Mouse (Mus musculus): ENCODE measurements around the gene Zbtb8os. TPM values are rescaled to one million over a fixed set of nuclear protein-coding genes. Genes with fewer than 3 reads are reported as not detected.

The Zbtb8os gene
- polyA plus RNA-seq, 1 experiment from 2014 or later: 60.8 TPM

DNA sequence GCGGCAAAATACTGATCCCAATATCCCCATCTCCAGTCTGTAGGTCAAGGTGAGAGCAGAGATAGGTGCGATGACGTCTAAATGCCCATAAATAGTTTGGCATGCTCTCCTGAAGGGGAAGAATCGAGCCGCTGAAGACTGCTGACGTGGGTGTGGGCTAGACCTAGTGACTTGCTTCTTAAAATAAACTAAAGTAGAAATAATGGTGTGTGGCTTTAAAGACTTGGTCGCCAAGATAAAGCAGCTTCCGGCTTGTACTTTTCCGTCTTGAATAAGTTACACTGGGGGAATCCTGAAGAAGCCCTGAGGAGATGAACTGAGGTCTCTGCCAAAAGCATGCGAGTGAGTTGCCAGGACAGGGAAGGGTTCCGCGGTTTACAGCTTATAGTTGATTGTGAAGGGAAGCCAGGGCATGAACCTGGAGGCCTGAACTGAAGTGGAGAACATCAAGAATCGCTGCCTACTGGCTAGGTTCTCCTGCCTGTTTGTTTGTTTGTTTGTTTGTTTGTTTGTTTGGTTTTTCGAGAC is 54.8 kb downstream of the Zbtb8os start:
- no peaks in the 10 kb centered on the region for H3K27me3 ChIP-seq (ENCODE audit: insufficient read depth, low read length)
- H3K27ac ChIP-seq: no peak overlapping the region
- 77% methylated on average over 14 of the region's 14 CpGs for WGBS
- no peak overlapping the region for H3K4me3 ChIP-seq (replicated peaks; ENCODE audit: low read depth, low read length)
- no peaks in the 10 kb centered on the region for H3K9me3 ChIP-seq (replicated peaks; ENCODE audit: low read length)
- DNase-seq (ENCODE audit: low spot score) (no peak), ATAC-seq (replicated peaks; ENCODE audit: low FRiP score, low read depth) (no peak)
- no peak overlapping the region for H3K9ac ChIP-seq (ENCODE audit: low read depth, low read length)
- no peaks in the 10 kb centered on the region for H3K36me3 ChIP-seq (ENCODE audit: insufficient read depth, low read length)
- no peak overlapping the region for H3K4me2 ChIP-seq (ENCODE audit: low read length)
- no peak for TF ChIP-seq CTCF (IDR thresholded peaks at IDR 0.05; ENCODE audit: low read depth)
- H3K4me1 ChIP-seq (replicated peaks; ENCODE audit: insufficient read depth, low read length): no peaks in the 10 kb centered on the region

DNA sequence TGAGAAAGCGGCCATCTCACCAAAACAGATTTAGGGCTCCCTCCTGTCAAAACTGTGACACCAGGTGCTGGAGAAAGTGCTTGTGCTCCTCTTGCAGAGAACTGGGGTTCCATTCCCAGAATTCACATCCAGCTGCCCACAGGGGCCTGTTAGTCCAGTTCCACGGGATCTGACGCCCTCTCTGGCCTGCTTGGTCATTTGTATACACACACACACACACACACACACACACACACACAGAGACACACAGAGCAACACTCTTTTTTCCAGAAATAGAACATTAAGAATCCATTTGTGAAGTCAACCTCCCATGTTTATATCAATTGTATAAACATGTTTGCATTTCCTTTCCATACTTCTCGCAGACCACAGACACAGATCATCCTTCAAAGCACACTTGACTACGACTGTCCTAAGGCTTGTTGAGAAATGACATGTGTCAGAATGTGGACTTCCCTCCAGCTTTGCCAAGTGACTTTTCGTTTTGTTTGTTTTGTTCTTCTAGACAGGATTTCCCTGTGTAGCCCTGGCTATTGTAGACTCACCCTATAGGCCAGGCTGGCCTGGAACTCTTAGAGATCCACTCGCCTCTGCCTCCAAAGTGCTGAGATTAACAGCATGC is 55.6 kb downstream of the Zbtb8os start:
- WGBS: 81% methylated on average over 7 of the region's 7 CpGs

DNA sequence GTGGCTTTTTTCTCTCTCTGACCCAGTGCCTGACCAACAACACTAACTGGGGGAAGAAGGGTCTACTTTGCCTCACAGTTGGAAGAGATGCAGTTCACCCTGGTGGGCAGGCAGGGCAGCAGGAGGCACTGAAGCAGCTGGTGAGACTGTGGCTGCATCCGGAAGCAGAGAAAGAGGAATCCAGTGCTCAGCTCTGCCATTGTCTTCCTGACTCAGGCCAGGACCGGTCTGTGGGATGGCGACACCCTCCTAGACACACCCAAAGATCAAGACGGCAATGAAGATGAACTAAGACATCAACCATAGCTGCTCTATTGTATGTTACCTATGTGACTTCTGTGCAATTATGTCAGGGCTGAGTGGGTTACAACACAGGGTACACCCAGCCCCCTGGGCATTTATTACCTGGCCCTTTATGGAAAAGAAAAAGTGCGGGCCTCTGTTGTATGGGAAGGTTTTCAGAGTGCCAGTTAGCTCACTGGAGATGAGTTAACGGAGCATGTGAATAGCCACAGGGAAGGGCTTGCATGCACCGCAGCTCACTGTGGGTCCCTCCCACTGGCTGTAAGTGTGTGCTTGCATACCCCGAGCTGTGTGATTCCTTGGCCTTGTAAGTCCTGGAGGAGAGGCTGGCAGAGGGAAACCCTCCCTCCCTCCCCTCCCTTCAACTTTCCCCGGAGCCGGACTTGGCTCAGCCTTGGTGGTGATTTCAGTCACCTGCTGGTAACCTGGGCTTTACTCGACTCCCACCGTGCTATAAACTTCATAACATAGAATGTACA is 58.8 kb downstream of the Zbtb8os start:
- Histone ChIP-seq H3K4me1 (replicated peaks; ENCODE audit: insufficient read depth, low read length) (no peaks in the 10 kb centered on the region), H3K27ac (0 out of 2 replicates have a peak overlapping the region, but pooled peaks have one; percentile 36), H3K9me3 (replicated peaks; ENCODE audit: low read length) (no peaks in the 10 kb centered on the region), H3K36me3 (ENCODE audit: insufficient read depth, low read length) (no peaks in the 10 kb centered on the region), H3K4me2 (ENCODE audit: low read length) (no peak overlapping the region), H3K27me3 (ENCODE audit: insufficient read depth, low read length) (no peaks in the 10 kb centered on the region), H3K9ac (ENCODE audit: low read depth, low read length) (no peak overlapping the region), H3K4me3 (replicated peaks; ENCODE audit: low read depth, low read length) (no peak overlapping the region)
- 26% methylated on average over 12 of the region's 12 CpGs for WGBS
- TF ChIP-seq CTCF (IDR thresholded peaks at IDR 0.05; ENCODE audit: low read depth): no peak
- DNase-seq (ENCODE audit: low spot score) (peak; percentile 62), ATAC-seq (replicated peaks; ENCODE audit: low FRiP score, low read depth) (peak; percentile 59; the same call in 1 of the 2 replicates)

More for the DNA sequence above, 55.6 kb downstream of the Zbtb8os start:
- H3K4me3 ChIP-seq (replicated peaks; ENCODE audit: low read depth, low read length): no peak overlapping the region
- H3K4me1 ChIP-seq (replicated peaks; ENCODE audit: insufficient read depth, low read length): no peaks in the 10 kb centered on the region
- ATAC-seq (replicated peaks; ENCODE audit: low FRiP score, low read depth): no peak
- H3K4me2 ChIP-seq (ENCODE audit: low read length): no peak overlapping the region
- DNase-seq (ENCODE audit: low spot score): no peak
- H3K27me3 ChIP-seq (ENCODE audit: insufficient read depth, low read length): no peaks in the 10 kb centered on the region
- H3K9ac ChIP-seq (ENCODE audit: low read depth, low read length): no peak overlapping the region
- no peaks in the 10 kb centered on the region for H3K36me3 ChIP-seq (ENCODE audit: insufficient read depth, low read length)
- no peaks in the 10 kb centered on the region for H3K9me3 ChIP-seq (replicated peaks; ENCODE audit: low read length)
- TF ChIP-seq CTCF (IDR thresholded peaks at IDR 0.05; ENCODE audit: low read depth): no peak
- H3K27ac ChIP-seq: no peak overlapping the region

DNA sequence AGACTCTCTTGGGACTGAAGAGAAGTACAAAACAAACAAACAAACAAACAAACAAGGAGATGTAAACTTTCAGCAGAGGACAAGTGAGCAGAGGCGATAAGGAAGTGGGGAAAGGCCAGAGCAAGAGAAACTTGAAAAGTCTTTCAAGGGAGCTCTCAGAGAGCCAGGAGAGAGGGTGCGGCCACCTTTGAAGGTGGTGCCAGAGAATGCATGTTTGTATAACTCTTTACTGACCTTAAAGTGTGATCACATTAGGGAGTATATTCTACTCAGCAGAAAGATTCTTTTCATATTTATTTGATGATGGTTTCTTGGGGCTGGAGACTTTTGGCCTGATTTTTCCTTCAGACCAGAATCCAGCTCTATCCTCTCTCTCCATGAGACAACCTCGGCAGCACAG is 61.5 kb downstream of the Zbtb8os start:
- Histone ChIP-seq H3K4me3 (replicated peaks; ENCODE audit: low read depth, low read length) (no peak overlapping the region), H3K4me2 (ENCODE audit: low read length) (no peak overlapping the region), H3K9ac (ENCODE audit: low read depth, low read length) (no peak overlapping the region), H3K9me3 (replicated peaks; ENCODE audit: low read length) (no peaks in the 10 kb centered on the region), H3K27me3 (ENCODE audit: insufficient read depth, low read length) (no peaks in the 10 kb centered on the region), H3K27ac (no peak overlapping the region), H3K36me3 (ENCODE audit: insufficient read depth, low read length) (no peaks in the 10 kb centered on the region), H3K4me1 (replicated peaks; ENCODE audit: insufficient read depth, low read length) (no peaks in the 10 kb centered on the region)
- 83% methylated on average over 3 of the region's 3 CpGs for WGBS
- no peak for TF ChIP-seq CTCF (IDR thresholded peaks at IDR 0.05; ENCODE audit: low read depth)
- DNase-seq (ENCODE audit: low spot score) (no peak), ATAC-seq (replicated peaks; ENCODE audit: low FRiP score, low read depth) (no peak)

DNA sequence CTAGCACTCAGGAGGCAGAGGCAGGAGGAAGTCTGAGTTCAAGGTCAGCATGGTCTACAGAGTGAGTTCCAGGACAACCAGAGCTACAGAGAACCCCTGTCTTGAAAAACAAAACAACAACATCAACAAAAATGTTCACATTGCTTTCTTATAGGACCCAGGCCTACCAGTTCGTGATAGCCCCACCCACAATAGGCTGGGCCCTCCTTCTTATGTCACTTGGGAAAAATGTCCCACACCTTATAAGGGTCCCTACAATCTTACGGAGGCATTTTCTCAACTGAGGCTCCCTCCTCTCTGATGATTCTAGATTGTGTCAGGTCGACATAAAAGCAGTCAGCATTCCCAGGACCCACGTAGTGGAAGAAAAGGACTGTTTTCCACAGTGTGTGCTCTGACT is 64.3 kb downstream of the Zbtb8os start:
- TF ChIP-seq CTCF (IDR thresholded peaks at IDR 0.05; ENCODE audit: low read depth): no peak
- ATAC-seq (replicated peaks; ENCODE audit: low FRiP score, low read depth) (no peak), DNase-seq (ENCODE audit: low spot score) (no peak)
- Histone ChIP-seq H3K27me3 (ENCODE audit: insufficient read depth, low read length) (no peaks in the 10 kb centered on the region), H3K4me1 (replicated peaks; ENCODE audit: insufficient read depth, low read length) (no peaks in the 10 kb centered on the region), H3K4me2 (ENCODE audit: low read length) (no peak overlapping the region), H3K9ac (ENCODE audit: low read depth, low read length) (no peak overlapping the region), H3K36me3 (ENCODE audit: insufficient read depth, low read length) (no peaks in the 10 kb centered on the region), H3K4me3 (replicated peaks; ENCODE audit: low read depth, low read length) (no peak overlapping the region), H3K9me3 (replicated peaks; ENCODE audit: low read length) (no peaks in the 10 kb centered on the region), H3K27ac (no peak overlapping the region)
- 78% methylated on average over 4 of the region's 4 CpGs for WGBS

Other genes starting within 250 kb of the Zbtb8os start
- 10.2 and 10.5 TPM in 2 replicates for gene Tmem54, start 230.1 kb upstream of the Zbtb8os start, polyA plus RNA-seq (2015; fragmentation: Nextera tagmentation; extraction: Ambion mirVana)
- 0.94 and 1.0 TPM in 2 replicates for gene Hpca, start 213.7 kb upstream of the Zbtb8os start, polyA plus RNA-seq (2015; fragmentation: Nextera tagmentation; extraction: Ambion mirVana)
- gene Fndc5, start 198.7 kb upstream of the Zbtb8os start, polyA plus RNA-seq (2015; fragmentation: Nextera tagmentation; extraction: Ambion mirVana): 5.9 and 6.3 TPM in 2 replicates
- gene S100pbp, start 146.0 kb upstream of the Zbtb8os start, polyA plus RNA-seq (2015; fragmentation: Nextera tagmentation; extraction: Ambion mirVana): 14.5 and 15.6 TPM in 2 replicates
- 48.9 and 55.9 TPM in 2 replicates for gene Yars, start 145.9 kb upstream of the Zbtb8os start, polyA plus RNA-seq (2015; fragmentation: Nextera tagmentation; extraction: Ambion mirVana)
- gene C77080, start 74.3 kb upstream of the Zbtb8os start, polyA plus RNA-seq (2015; fragmentation: Nextera tagmentation; extraction: Ambion mirVana): 9.8 and 11.3 TPM in 2 replicates
- 0.63 and 0.78 TPM in 2 replicates for gene Sync, start 48.1 kb upstream of the Zbtb8os start, polyA plus RNA-seq (2015; fragmentation: Nextera tagmentation; extraction: Ambion mirVana)
- gene Rbbp4, start 325 bp upstream of the Zbtb8os start, polyA plus RNA-seq (2015; fragmentation: Nextera tagmentation; extraction: Ambion mirVana): 339 and 363 TPM in 2 replicates
- 12.3 and 13.7 TPM in 2 replicates for gene Zbtb8a, start 42.4 kb downstream of the Zbtb8os start, polyA plus RNA-seq (2015; fragmentation: Nextera tagmentation; extraction: Ambion mirVana)
- 3.7 and 3.8 TPM in 2 replicates for gene Zbtb8b, start 105.2 kb downstream of the Zbtb8os start, polyA plus RNA-seq (2015; fragmentation: Nextera tagmentation; extraction: Ambion mirVana)
- 25.6 and 27.8 TPM in 2 replicates for gene Bsdc1, start 125.9 kb downstream of the Zbtb8os start, polyA plus RNA-seq (2015; fragmentation: Nextera tagmentation; extraction: Ambion mirVana)
- gene Tssk3, start 155.3 kb downstream of the Zbtb8os start, polyA plus RNA-seq (2015; fragmentation: Nextera tagmentation; extraction: Ambion mirVana): 0.10 TPM in 1 of 2 replicates, not detected in the other
- 0.37 and 0.78 TPM in 2 replicates for gene Fam229a, start 155.5 kb downstream of the Zbtb8os start, polyA plus RNA-seq (2015; fragmentation: Nextera tagmentation; extraction: Ambion mirVana)
- gene Marcksl1, start 177.9 kb downstream of the Zbtb8os start, polyA plus RNA-seq (2015; fragmentation: Nextera tagmentation; extraction: Ambion mirVana): 613 and 625 TPM in 2 replicates
- 170 and 196 TPM in 2 replicates for gene Hdac1, start 207.0 kb downstream of the Zbtb8os start, polyA plus RNA-seq (2015; fragmentation: Nextera tagmentation; extraction: Ambion mirVana)
- 8.8 and 9.1 TPM in 2 replicates for gene Lck, start 237.9 kb downstream of the Zbtb8os start, polyA plus RNA-seq (2015; fragmentation: Nextera tagmentation; extraction: Ambion mirVana)
- gene Fam167b, start 242.9 kb downstream of the Zbtb8os start, polyA plus RNA-seq (2015; fragmentation: Nextera tagmentation; extraction: Ambion mirVana): 39.9 and 40.3 TPM in 2 replicates

Measured in kidney, postnatal 0 days (tissue).